Mouse (Mus musculus): ENCODE results near the gene Catsper2.

Catsper2 gene

DNA sequence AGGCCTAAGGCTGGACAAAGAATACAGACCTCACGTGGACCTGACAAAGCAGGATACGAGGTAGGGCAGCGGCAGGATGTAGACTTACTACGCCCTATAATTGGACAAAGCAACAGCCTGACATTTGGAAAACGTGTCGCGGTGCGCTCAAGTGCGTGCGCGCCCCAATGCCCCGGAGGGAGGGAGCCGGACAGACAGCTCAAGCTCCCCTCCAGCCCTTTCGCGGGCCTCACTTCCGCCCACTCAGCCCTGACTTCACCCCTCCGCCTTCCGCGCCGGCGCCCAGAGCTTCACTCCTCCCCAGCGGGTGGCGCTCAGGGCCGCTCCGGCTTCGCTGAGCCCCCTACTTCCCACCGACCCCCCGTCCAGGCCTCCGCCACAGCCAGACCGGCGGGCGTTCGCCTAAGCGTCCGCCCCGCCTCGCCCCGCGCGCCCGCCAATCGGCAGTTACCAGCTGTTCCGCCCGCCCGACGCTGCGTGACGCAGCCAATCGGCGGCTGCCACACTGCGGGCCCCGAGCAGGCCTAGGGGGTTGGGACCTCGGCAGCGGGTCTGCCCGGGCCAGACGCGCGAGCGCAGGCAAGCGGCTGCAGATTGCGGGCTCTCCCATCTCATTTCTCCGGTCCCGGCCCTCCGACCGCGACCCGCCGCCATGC, at the start of gene Catsper2, which contains the start of gene Pdia3:
TSS of gene Catsper2 (minus strand) at position 406 of the 656 bp plus-strand sequence.
TSS of gene Pdia3 (plus strand) at position 389 of the 656 bp plus-strand sequence.
- in situ Hi-C loops (cut with MboI): no loop called here

DNA sequence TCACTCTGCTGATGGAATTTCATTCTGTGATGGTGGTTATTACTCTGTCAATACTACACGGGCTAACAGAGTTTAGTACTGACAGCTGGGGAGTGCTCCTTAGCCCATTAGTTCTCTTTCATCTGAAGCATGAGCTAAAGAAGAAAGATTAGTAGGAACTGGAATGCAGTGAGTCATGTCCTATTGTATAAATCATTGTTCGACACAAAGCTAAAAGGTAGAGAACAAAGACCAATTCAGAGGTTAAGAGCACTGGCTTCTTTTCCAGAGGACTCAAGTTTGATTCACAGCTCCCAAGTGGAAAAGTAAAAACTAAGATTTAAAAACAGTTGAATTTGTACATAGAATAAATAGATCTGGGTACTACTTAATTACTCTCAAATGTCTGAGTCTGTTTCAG, 46.5 kb upstream of the Catsper2 start:
- in situ Hi-C loops (cut with MboI): no loop called here

DNA sequence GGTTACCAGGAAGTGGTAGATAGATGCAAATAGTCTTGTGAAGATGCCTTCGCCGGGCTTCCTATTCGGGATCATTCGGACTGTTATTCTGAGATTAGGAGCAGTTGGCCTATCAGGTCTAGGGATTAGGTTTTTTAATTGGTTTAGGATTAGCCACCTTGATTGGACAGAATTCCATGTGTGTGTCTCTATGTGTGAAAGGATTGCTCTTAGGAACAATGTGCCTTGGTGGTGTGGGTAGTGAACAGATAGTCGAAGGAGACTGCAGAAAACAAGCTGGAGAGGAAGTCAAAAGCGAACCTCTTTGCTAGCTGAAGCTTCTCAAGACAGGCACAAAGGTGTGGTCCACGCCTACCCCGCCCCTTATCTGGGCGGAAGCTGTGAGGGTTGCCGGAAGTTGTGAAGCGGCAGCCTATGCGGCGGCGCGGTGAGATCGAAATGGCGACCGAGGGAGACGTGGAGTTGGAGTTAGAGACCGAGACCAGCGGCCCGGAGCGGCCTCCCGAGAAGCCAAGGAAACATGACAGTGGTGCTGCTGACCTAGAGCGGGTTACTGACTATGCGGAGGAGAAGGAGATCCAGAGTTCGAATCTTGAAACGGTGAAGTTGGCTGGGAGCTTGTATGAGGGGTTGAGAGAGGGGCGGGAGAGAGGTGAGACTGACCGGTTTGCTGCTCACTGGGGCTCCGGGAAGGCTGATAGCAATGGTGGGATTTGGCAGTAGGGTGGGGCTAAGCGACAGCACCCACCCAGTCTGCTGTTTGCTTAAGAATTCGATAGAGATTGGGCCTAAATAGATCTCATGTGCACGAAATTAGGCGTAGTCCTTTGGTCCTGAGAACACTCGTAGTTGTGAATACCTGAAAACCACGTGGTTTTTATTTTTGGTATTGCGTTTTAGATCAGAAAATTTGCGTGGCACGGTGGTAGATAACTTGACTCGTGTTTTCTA, 43.4 kb upstream of the Catsper2 start, which contains the start of gene Serinc4:
TSS of gene Serinc4 (minus strand) at position 90 of the 951 bp plus-strand sequence.
- in situ Hi-C loops (cut with MboI): no loop called here

DNA sequence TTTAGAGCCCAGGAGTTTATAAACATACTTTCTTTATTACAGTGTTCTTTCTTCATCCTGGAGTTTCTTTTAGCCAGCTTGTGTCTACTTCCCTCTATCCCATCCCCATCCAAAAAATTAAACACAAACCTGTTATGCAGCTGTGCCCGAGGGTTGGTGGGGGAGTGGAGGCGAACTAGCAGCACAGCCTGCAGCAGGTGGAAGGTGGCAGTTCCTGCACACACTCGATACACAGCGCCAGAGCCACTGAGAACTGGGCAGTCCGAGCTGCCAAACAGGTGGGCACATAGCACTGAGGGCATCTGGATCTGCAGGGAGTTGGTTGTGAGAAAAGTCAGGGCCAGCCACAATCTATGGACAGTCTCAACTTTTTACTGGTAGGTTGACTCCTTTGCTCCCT, 41.9 kb upstream of the Catsper2 start:
- in situ Hi-C loops (cut with MboI): no loop called here

DNA sequence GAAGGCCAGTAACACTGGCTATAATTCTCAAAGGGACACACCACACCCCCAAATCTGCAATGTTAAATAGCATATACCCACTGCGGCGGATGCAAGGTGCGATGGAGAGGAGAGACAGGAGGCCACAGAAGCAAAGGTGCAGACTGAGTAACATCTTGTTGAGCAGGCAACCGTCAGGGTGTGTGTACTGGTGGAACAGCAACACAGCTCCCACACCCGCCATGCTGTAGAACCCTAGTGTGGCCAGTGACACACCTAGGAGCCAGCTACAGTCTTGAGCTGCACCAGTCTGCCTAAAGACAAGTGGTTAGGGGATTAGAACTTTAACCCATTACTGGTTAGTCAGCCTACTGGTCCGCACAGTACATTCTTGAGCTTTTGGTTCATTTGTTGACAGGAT, 40.3 kb upstream of the Catsper2 start:
- in situ Hi-C loops (cut with MboI): no loop called here

DNA sequence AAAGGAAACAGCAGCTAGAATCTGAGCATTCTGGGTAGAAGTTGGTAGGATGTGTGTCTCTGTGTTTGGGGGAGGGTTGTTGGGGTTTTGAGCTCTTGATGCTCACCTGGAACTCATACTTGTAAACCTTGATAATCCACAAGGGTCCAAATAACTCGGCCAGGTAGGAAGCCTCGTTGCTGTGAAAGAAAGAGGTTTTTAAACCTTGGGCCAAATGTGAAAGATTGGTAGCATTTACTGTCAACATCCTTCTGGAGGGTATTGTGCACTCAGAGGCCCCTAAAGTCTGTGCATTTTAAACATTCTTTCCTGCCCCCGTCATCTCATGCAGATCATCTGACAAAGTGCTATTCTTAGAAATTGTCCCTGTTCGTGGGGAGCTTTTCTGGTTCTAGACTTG, 39.4 kb upstream of the Catsper2 start, which contains the start of gene Hypk:
TSS of gene Hypk (plus strand) at position 301 of the 400 bp plus-strand sequence.
- in situ Hi-C loops (cut with MboI): no loop called here

DNA sequence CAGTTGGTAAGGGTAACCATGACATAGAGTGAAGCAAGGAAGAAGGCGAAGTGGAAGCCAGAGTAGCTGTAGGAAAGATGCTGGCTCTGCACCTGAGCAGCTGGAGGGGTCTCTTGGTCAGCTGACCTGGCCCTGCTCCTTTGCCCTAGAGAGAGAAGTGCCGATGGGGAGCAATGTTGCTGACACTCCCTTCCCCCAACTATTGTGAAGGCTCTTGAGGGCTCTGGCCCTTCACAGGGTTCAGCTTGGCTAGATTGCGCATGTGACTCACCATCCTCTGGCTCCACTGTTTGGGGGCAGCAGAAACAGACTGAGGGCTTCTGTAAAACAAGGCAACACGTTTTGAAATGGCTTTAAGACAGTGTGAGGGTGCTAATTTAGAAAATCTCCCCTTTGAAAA, 38.8 kb upstream of the Catsper2 start:
- in situ Hi-C loops (cut with MboI): no loop called here

DNA sequence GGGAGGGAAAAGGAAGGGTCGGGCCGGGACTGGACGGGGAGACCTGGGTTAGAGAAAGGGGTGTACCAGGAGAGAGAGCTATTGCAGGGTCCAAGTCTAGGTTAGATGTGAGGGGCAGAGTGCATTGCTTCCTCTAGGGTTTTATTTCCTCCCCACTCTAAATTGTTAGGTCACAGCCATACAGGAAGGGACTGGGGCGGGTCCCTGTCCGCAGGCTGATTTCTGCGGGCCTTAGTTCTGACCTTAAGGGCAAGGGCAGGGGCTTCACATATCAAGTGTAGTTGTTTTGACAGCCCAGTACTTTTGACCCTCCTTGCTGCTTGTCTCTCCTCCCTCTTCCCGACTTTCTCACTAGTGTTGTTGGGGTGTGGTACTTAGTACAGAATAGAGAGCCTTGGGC, 36.5 kb upstream of the Catsper2 start:
- in situ Hi-C loops (cut with MboI): no loop called here

DNA sequence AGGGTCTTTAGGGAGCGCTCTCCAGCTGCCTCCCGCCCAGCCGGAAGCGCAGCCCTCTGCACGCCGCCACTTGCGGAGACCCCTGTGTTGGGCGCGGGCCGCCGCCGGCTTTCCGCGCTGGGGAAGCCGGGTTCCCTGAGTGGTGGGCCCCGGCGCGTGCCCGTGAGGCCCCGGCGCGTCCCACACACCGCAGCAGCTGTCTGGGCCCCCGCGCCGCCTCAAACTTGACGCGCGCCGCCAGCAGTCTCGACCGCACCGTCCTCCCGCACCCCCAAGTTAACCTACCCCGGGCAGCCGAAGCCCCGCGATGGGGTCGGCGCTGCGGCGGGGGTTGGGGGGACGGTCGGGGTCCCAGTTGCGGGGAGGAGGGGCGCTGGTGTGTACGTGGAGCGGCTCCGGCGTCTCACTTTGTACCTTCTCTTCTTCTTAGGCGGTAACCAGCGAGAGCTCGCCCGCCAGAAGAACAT, 36.0 kb upstream of the Catsper2 start:
- in situ Hi-C loops (cut with MboI): no loop called here

DNA sequence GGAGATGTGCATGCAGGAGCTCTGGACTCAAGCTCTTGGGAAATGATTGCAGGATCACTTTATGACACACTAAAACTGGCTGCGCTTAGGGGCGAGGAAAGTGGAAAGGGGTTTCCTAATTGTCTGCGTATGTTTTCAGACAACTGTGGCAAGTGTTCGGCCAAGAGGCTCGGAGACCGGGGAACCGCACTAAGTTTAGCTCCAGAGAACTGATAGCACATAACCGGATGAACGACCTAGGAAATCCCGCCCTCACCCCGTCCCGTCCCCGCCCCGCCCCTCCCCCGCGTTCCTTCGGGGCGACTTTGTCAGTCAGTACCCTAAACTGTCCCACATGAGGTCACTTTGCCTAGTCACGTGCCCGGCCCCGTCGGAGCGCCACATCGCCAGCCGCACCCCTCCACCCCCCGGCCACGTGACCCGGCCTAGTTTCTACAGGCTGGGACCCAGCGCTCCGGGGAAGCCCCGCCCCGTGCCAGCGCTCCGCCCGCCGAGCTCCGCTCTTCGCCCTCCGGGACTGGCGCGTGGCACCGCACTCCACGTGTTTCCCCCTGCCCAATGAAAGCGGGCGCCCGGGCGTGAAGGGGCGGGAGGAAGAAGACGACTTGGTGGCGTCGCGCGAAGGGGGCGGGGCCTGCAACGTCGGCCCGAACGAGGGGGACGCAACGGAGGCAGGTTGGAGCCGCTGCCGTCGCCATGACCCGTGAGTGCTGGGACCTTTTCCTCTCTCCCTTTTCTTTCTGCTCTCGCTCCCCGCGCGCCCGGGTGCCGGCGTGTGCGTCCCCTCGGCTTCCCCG, 35.3 kb upstream of the Catsper2 start, which contains the start of gene Serf2:
TSS of gene Serf2 (plus strand) at position 457 of the 797 bp plus-strand sequence.
- in situ Hi-C loops (cut with MboI): no loop called here

DNA sequence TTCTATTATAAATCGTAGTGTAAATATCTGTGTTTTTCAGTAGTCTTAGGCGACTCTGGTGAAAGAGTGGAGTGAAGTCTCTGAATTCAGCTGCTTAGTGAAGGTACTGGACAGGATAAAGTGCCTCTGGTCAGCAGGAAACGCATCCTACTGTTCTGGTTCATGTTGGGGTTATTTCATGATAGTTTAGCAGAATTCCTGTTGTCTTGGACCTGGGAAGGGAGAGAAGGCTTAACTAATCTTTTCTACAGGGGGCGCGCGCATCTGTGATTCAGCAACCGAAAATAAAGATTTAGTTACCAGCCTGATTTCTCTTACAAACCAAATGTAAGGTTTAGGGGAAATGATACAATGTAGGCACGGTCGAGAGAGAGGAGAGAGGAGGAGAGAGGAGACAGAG, 34.5 kb upstream of the Catsper2 start:
- in situ Hi-C loops (cut with MboI): no loop called here

DNA sequence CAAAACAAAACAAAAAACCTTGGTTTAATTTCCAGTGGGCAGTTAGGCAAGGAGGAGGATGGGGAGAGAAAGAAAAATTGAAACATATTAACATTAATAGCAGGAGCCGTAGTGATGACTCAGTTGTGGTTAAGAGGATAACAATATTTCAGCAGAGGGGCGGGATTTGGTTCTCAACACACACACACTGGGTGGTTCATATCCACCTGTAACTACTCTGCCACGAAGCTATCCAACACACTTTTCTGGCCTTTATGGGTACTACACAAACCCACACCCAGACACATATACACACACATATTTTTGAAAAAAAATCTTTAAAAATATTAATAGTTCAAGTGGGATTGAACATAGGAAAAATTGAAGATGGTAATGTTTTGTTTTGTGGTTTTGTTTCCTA, 33.4 kb upstream of the Catsper2 start:
- in situ Hi-C loops (cut with MboI): no loop called here

DNA sequence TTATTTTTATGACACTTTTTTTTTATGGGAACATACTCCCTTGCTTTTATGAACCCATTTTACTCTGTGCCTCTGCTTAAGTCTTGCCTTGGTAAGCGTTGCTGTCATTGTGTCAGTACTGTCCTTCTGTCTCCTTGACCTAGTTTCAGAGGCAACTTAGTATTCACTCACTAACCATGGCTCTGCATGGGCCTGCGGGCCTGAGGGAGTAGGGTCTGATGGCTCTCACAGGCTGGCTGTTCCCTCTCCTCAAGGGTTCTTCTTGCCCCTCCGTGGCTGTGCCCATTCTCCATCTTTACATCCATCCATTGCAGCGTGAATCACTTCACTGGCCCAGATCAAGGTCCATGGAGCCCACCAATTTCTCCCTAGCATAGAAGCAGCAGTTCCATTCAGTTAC, 32.9 kb upstream of the Catsper2 start:
- in situ Hi-C loops (cut with MboI): no loop called here

DNA sequence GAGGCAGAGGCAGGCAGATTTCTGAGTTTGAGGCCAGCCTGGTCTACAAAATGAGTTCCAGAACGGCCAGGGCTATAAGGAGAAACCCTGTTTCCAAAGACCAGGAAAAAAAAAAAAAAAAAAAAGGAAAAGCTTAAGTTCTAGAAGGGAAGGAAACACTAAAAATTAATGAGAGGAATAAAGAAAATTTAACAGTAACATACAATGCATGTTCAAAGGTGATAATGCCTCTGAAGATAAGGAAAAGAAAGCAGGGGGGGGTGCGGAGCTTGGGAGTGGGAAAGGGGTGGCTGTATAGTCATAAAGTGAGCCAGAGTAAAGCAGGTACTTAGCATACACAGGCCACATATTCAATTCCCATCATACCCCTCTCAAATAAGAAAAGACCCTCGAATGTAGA, 31.5 kb upstream of the Catsper2 start:
- in situ Hi-C loops (cut with MboI): no loop called here

DNA sequence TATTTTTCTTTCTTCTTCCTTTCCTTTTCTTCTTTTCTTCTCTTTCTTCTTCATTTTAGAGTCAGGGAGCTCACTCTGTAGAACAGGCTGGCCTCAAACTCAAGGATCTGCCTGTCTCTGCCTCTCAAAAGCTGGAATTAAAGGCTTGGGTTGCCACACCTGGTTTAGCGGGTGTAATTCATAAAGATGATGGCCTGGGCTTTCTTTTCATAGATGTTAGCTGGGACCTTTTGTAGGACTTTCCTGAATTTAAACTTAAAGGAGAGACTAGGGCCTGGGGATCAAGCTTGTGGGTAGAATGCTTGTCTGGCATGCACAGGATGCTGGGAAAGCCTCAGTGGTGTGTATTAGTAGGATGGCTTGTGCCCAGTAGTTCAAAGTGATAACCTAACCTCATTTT, 30.6 kb upstream of the Catsper2 start, which contains the start of gene Ell3:
TSS of gene Ell3 (minus strand) at position 101 of the 400 bp plus-strand sequence.
- in situ Hi-C loops (cut with MboI): no loop called here

DNA sequence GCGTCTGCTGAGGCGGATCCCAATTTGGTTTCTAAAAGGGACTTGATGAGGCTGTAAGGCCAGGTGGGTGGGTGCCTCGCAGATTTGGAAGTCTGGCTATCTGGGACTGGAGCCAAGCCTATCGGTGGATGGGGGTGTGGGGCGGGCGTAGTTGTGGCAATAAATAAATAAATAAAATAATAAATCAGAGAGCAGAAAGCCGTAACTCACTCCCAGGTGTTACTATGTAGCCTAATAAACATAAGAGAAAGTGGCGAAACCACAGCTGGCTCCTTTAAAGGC, 29.4 kb upstream of the Catsper2 start:
- in situ Hi-C loops (cut with MboI): no loop called here

DNA sequence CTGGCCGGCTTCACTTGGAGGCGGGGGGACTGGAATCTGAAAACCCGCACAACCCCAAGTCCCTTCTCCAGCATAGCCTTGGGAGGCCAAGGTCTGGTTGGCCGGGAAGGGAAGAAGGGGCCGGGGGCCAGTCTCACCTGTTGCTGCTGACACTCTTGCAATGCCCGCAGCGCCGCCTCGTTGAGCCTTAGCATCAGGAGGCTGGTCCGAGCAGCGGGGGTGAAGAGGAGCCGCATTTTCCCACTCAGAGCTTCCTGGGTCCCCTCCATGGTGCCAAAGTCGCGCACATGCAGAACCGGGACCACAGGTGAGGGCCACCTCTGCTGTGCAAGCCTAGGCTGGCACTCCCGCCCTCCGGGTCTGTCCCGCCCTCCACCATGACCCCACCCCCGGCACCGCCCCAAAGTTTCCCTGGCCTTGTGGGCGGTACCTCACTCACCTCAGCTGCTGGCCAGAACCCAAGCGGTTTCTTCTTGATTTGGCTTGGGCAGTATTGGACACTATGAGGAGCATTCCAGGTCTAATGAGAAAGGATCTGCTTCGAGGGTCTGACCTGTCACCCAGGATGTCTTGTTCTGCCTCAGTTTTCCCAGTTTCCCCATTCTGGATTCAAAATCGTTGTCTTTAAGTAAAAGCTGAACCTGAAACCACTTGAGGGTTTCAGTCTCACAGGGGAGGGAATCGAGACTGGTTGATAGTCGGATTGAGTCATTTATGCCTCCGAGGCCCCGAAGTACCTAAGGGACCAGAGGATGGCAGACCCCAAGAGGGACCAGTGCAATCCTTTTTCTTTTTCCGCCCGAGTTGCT, 28.9 kb upstream of the Catsper2 start:
- in situ Hi-C loops (cut with MboI): no loop called here

DNA sequence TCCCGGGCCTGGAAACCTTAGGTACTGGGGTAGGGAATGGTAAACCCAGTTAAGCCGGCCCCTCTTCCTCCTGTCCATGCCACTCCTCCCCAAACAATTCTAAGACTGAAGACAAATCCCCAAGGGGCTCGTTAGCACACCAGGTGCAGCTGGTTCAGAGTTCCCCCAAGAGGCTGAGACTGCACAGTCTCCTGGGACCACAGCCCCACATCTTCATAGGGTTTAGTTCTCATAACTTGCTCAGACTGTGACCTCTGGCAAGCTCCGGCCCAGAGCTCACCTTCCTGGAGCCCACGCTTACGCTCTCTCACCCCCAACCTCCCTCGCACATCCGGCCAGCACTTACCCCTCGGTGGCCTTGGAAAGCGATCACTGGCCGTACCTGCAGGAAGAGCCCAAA, 28.2 kb upstream of the Catsper2 start:
- in situ Hi-C loops (cut with MboI): no loop called here

DNA sequence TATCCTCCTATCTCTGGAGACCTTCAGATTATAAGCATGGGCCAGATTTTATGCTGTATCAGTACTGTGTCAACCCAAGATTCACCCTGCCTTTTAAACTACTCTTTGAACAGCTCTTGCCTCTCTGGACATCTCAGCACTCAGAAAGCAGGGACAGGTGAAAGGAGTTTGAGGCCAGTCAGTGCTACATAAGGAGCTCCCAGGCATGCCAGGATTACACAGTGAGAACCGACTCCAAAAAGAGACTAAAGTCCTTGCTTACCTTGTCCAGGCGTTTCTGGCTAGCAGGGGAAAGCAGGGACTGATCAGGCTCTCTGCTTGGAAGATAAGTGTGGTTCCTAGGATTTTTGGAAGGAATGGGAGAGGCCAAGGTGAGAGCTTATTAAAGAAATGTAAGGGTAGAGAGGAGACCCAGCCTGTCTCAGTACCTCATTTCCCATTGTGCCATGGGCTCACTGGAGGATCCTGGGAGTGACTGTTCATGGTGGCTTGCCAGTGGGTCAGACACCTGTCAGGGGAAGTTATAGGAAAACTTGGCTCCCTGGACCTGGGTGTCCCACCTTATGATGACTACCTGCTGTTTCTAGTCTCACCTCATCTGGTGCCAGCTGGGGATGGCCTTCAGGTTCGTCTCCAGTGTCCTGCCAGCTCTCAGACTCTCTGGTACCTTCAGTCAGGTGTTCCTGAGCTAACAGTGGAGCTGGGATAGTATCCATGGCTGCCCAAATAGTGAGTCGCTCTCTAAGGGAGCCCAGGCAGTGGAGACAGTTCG, 27.4 kb upstream of the Catsper2 start:
- in situ Hi-C loops (cut with MboI): no loop called here

DNA sequence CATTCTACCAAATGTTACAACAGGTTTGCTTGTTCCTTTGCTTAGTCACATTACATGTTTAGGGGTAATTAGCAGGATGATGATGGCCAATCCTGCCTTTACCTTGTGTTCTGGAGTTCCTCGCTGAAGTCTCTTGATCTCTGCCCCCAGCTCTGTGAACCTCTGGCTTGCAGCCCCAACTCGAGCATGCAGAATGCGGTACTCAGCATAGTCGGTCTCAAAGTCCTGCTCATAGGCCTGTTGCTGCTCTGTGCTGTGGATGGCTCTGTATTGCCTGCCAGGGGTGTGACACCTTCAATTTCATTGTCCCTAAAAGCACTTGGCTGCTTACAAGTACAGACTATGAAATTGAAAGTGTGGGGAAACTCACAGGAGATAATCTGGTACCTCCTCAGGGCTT, 26.2 kb upstream of the Catsper2 start:
- in situ Hi-C loops (cut with MboI): no loop called here

Measured in mature B cell (primary cell).